Mouse (Mus musculus) MEL (cell line): Measurements from ENCODE around the gene Pisd.

Experiments
- CTCF ChIP-seq, 3 experiments: IDR thresholded peaks in 2 of 3; conservative IDR thresholded peaks in 1 of 3; 2 replicates each; pipeline ENCODE4 v1.5.1; 2011 to 2012; ENCODE audit warnings: low read length in 3 of 3, low read depth in 2 of 3, mild to moderate bottlenecking in 2 of 3, improper control_type of control experiment in 1 of 3, inconsistent platforms in 1 of 3, mixed read lengths in 1 of 3, moderate library complexity in 1 of 3; ENCODE audit not compliant: control insufficient read depth in 1 of 3, insufficient read depth in 1 of 3, poor library complexity in 1 of 3, severe bottlenecking in 1 of 3
- E2F4 ChIP-seq: IDR thresholded peaks from 2 replicates; pipeline ENCODE4 v1.6.1; 2011; ENCODE audit warnings: low read depth, low read length, improper control_type of control experiment, borderline replicate concordance
- EP300 ChIP-seq, 2 experiments: IDR thresholded peaks; 2 replicates each; pipeline ENCODE4 v1.6.1; 2011; ENCODE audit warnings: improper control_type of control experiment in 2 of 2, low read length in 2 of 2, low read depth in 1 of 2, mild to moderate bottlenecking in 1 of 2
- GATA1 ChIP-seq: IDR thresholded peaks from 2 replicates; pipeline ENCODE4 v1.6.1; 2011; ENCODE audit warnings: low read depth, low read length, improper control_type of control experiment
- MAZ ChIP-seq: IDR thresholded peaks from 2 replicates; pipeline ENCODE4 v1.6.1; 2012; ENCODE audit warnings: low read depth, mild to moderate bottlenecking, inconsistent platforms, low read length, improper control_type of control experiment
- MEF2A ChIP-seq: IDR thresholded peaks from 2 replicates; pipeline ENCODE4 v1.6.1; 2014; ENCODE audit warnings: low read depth, mild to moderate bottlenecking, inconsistent platforms, low read length, improper control_type of control experiment; ENCODE audit not compliant: poor library complexity, insufficient replicate concordance, severe bottlenecking; ENCODE audit errors: extremely low read depth
- MYC ChIP-seq: IDR thresholded peaks from 2 replicates; pipeline ENCODE4 v1.6.1; 2011; ENCODE audit warnings: low read depth, mild to moderate bottlenecking, low read length, improper control_type of control experiment, moderate library complexity
- POLR2A ChIP-seq, 2 experiments: IDR thresholded peaks; 2 replicates each; pipeline ENCODE4 v1.6.1; 2011 to 2012; ENCODE audit warnings: low read length in 2 of 2, mild to moderate bottlenecking in 2 of 2, control low read depth in 1 of 2, improper control_type of control experiment in 1 of 2, low read depth in 1 of 2, moderate library complexity in 1 of 2; ENCODE audit not compliant: control insufficient read depth in 1 of 2, insufficient read depth in 1 of 2, poor library complexity in 1 of 2
- RAD21 ChIP-seq: IDR thresholded peaks from 2 replicates; pipeline ENCODE4 v1.6.1; 2011; ENCODE audit warnings: mild to moderate bottlenecking, low read depth, low read length, improper control_type of control experiment
- ZC3H11A ChIP-seq: IDR thresholded peaks from 2 replicates; pipeline ENCODE4 v1.6.1; 2012; ENCODE audit warnings: low read depth, mild to moderate bottlenecking, inconsistent platforms, low read length, improper control_type of control experiment
- ZMIZ1 ChIP-seq: IDR thresholded peaks from 2 replicates; pipeline ENCODE4 v1.6.1; 2012; ENCODE audit warnings: low read depth, mild to moderate bottlenecking, inconsistent platforms, low read length, improper control_type of control experiment, moderate library complexity

GRCm38 (mm10) chr5:32711485-32711884 is 74.0 kb downstream of the Pisd start:
- TF ChIP-seq MEF2A (no peak), RAD21 (no peak), E2F4 (no peak), CTCF (IDR thresholded peaks at IDR 0.05 in 2 of 3, conservative IDR thresholded peaks at IDR 0.05 in 1 of 3; ENCODE audit: control insufficient read depth in 1 of 3, insufficient read depth in 1 of 3, low read depth in 2 of 3, low read length in 3 of 3, poor library complexity in 1 of 3, severe bottlenecking in 1 of 3) (no peak), ZC3H11A (no peak), MAZ (no peak), EP300 (IDR thresholded peaks at IDR 0.05; ENCODE audit: low read depth in 1 of 2, low read length in 2 of 2) (no peak), MYC (no peak), POLR2A (IDR thresholded peaks at IDR 0.05; ENCODE audit: control insufficient read depth in 1 of 2, insufficient read depth in 1 of 2, low read depth in 1 of 2, low read length in 2 of 2, poor library complexity in 1 of 2) (no peak), GATA1 (no peak), ZMIZ1 (no peak)
